Mouse (Mus musculus) spleen, adult 2 months (tissue): ENCODE measurements at regions not wholly inside any gene's neighbourhood (a gene's known extent, or its start where the extent isn't known, plus 50 kb on each side); places are given as distances from the start of the nearest gene placed in this dataset.

Source experiments
- CTCF ChIP-seq: fragments of 200-500 bp; IDR thresholded peaks from 2 replicates; pipeline ENCODE4 v1.5.1; 2011; ENCODE audit warnings: mild to moderate bottlenecking, inconsistent platforms; ENCODE audit not compliant: insufficient read depth, insufficient read length, insufficient replicate concordance; ENCODE audit errors: extremely low read depth
- POLR2A ChIP-seq: fragments of 200-500 bp; IDR thresholded peaks from 2 replicates; pipeline ENCODE4 v1.6.1; 2011; ENCODE audit warnings: low read depth, low read length, inconsistent platforms

- no peak for TF ChIP-seq POLR2A
- no peak for TF ChIP-seq CTCF
Measured at GRCm38 (mm10) chr8:103788308-103788707, 313.1 kb upstream of the Cdh5 start.
